Mouse (Mus musculus) lung, embryonic 15.5 days (tissue): ENCODE results near the gene Kctd20. TPM values are rescaled to one million over a fixed set of nuclear protein-coding genes. Genes with fewer than 3 reads are reported as not detected.

ENCODE experiments used
- ATAC-seq: fragments of 200-750 bp; cut with Nextera tagmentation; 2 replicates; pipeline ENCODE4 v1.8.0; 2017; ENCODE audit warnings: moderate number of reproducible peaks, borderline replicate concordance; ENCODE audit not compliant: low FRiP score, low TSS enrichment; ENCODE audit errors: extremely low read depth
- H3K27ac ChIP-seq: fragments of 300-500 bp; sonication (generic); 2 replicates; pipeline ENCODE4 v1.5.1; 2015; ENCODE audit warnings: moderate library complexity, mild to moderate bottlenecking, inconsistent platforms
- H3K27me3 ChIP-seq: fragments of 300-500 bp; sonication (generic); 2 replicates; pipeline ENCODE4 v1.6.1; 2015; ENCODE audit warnings: inconsistent platforms
- H3K36me3 ChIP-seq: fragments of 300-500 bp; sonication (generic); 2 replicates; pipeline ENCODE4 v1.6.1; 2015; ENCODE audit warnings: inconsistent platforms
- H3K4me1 ChIP-seq: fragments of 300-500 bp; sonication (generic); 2 replicates; pipeline ENCODE4 v1.6.1; 2015; ENCODE audit warnings: inconsistent platforms
- H3K4me2 ChIP-seq: fragments of 300-500 bp; sonication (generic); 2 replicates; pipeline ENCODE4 v1.6.1; 2015; ENCODE audit warnings: inconsistent platforms, mild to moderate bottlenecking, moderate library complexity
- H3K4me3 ChIP-seq: fragments of 300-500 bp; sonication (generic); 2 replicates; pipeline ENCODE4 v1.5.1; 2015; ENCODE audit warnings: mild to moderate bottlenecking, inconsistent platforms
- H3K9ac ChIP-seq: fragments of 300-500 bp; sonication (generic); 2 replicates; pipeline ENCODE4 v1.6.1; 2015; ENCODE audit warnings: inconsistent platforms
- H3K9me3 ChIP-seq: fragments of 300-500 bp; sonication (generic); 2 replicates; pipeline ENCODE4 v1.6.1; 2016; ENCODE audit warnings: inconsistent platforms
- WGBS: fragments of 180-500 bp; shearing (Covaris S2); methylation state at CpG from one replicate; pipeline ENCODE4 v1.1.7; 2015; 5-methylcytosine and 5-hydroxymethylcytosine counted together
- polyA plus RNA-seq: library from polyadenylated mRNA; unstranded; fragments of >200 nt; fragmentation: Nextera tagmentation; extraction: Ambion mirVana; gene quantifications from 2 replicates; pipeline ENCODE4 v1.2.1, GENCODE M21; 2015

The Kctd20 gene
- polyA plus RNA-seq, 1 experiment from 2014 or later, result 85.2 TPM

DNA sequence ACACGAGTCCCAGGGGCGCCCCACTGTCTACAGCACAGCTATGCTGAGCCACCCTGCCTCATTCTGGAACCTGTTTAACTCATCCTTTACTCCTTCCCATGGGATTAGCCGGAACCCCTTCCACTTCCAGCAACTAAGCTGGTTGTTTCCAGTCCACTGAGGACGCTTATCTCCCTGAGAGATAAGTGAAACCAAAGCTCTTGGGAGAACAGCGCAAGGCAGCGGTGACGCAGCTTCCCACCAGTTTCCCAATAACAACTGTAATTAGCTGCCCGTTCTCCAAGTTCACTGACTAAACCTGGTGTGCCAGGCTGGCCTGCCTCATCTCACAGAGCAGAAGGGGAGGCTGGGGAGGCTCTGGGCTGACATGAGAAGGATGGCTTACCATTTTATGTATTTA is 30.7 kb upstream of the Kctd20 start:
- Histone ChIP-seq H3K36me3 (no peaks in the 10 kb centered on the region), H3K4me3 (no peak overlapping the region), H3K27ac (no peak overlapping the region), H3K9ac (no peak overlapping the region), H3K4me1 (no peaks in the 10 kb centered on the region), H3K9me3 (no peaks in the 10 kb centered on the region), H3K4me2 (no peak overlapping the region), H3K27me3 (no peaks in the 10 kb centered on the region)
- no peak for ATAC-seq
- 59% methylated on average over 8 of the region's 8 CpGs for WGBS

DNA sequence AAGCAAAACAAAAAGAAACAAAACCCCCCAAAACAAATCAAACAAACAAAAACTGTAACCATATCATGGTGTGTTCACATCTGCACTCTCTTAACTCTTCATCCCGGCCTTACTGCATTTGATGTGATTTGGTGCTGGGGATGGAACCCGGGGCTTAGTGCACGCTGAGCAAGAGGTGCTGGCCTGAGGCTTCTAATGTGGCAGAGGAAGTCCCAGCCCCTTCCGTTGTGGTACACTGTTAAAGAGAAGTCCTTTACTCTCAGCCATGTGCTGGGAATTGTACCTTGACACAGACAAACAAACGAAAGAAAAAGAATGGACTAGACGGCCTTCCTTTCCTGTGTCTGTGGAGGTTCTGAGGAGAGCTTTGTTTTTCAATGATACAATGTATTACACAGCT is 29.7 kb upstream of the Kctd20 start:
- Histone ChIP-seq H3K27me3 (no peaks in the 10 kb centered on the region), H3K9ac (no peak overlapping the region), H3K27ac (no peak overlapping the region), H3K4me3 (no peak overlapping the region), H3K36me3 (no peaks in the 10 kb centered on the region), H3K4me1 (no peaks in the 10 kb centered on the region; the same call in 1 of the 2 replicates), H3K4me2 (no peak overlapping the region), H3K9me3 (no peaks in the 10 kb centered on the region)
- no peak for ATAC-seq
- 49% methylated on average over 6 of the region's 6 CpGs for WGBS

DNA sequence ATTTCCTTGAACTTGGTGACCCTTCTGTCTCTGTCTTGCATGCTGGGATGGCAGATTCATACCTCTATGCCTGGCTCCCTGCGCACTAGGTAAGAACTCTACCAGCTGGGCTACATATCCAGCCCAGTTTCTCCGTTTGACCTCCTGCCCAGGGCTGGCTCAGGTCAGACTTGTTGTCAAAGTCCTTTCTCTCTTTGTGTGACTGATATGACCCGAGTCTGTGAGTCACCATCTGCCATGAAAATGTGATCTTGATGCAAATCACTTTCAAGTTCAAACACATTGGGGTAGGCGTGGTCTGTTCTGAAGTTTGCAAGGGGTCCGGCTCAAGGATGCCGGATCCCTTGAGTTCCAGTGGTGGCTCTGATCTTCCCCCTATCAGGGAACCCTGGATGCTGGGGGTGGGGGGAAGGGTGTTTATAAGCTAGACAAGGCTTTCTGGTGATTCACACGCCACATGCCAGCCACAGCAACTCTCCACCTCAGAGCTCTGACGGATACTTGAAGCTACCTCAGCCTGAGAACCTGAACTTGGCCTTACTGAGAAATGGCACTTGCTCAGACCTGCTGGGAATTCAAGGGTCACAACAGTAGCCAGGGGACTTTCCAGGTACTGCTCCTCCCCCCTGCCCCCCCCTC is 26.7 kb upstream of the Kctd20 start:
- H3K9me3 ChIP-seq, result no peaks in the 10 kb centered on the region
- WGBS, result 70% methylated on average over 8 of the region's 8 CpGs
- no peak overlapping the region for H3K4me3 ChIP-seq
- ATAC-seq, result no peak
- no peaks in the 10 kb centered on the region for H3K27me3 ChIP-seq
- H3K36me3 ChIP-seq, result no peaks in the 10 kb centered on the region
- H3K4me1 ChIP-seq, result peaks cover 4% of the 10 kb centered on the region
- no peak overlapping the region for H3K27ac ChIP-seq
- no peak overlapping the region for H3K4me2 ChIP-seq
- H3K9ac ChIP-seq, result no peak overlapping the region

DNA sequence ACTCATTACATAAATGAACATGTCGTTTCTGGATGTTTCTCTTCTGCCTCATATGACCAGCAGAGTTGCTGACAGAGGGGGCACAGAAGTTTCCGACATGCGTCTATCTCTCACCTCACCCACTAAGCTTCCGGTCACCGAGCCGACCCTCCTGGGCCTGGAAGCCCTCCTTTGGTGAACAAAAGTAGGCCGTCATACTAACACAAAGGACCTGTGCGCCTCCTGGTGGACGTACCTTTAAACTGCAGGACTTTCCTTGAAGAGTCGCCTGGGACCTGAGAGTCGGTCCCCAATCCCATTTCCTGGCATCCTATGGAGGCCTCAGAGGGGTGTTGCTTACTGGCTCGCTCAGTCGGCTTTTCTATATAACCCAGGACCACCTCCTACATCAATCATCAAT is 25.4 kb upstream of the Kctd20 start:
- peaks cover 16% of the 10 kb centered on the region for H3K4me1 ChIP-seq
- peak overlapping the region; percentile 28; the same call in 1 of the 2 replicates for H3K4me2 ChIP-seq
- no peak overlapping the region for H3K9ac ChIP-seq
- no peaks in the 10 kb centered on the region for H3K36me3 ChIP-seq
- WGBS, result 12% methylated on average over 13 of the region's 13 CpGs
- H3K4me3 ChIP-seq, result no peak overlapping the region
- no peak for ATAC-seq
- H3K27ac ChIP-seq, result no peak overlapping the region
- H3K9me3 ChIP-seq, result no peaks in the 10 kb centered on the region
- H3K27me3 ChIP-seq, result no peaks in the 10 kb centered on the region

DNA sequence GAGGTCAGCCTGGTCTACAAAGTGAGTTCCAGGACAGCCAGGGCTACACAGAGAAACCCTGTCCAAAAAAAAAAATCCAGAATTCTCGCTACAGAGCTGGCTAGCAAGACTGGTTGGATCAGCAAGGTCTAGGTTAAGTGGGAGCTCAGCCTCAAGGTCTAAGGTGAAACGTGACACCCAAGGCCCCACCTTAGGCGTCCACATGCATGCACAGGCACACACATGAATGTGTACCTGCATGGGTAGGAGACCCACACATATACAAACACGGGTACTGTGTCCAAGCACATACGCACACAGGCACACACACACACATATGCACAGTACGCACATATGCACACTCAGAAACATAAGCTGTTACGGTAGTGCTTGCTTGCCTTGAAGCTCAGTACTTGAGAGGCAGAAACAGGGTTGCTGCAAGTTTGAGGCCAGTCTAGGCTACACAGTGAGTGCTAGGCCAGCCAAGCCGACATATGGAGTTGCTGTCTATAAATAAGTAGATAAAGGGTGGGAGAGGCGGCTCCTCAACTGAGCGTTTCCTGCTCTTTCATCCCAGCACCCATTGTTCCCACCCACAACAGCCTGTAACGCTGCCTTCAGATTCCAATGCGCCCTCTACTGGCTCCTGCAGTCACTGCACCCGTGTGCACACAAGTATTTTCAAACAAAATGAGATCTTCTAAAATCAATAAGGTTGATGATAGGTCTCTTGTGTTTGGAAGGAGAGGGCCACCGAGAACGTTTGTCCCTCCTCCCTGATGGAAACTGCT is 24.7 kb upstream of the Kctd20 start:
- H3K4me3 ChIP-seq, result no peak overlapping the region
- H3K36me3 ChIP-seq, result no peaks in the 10 kb centered on the region
- 40% methylated on average over 15 of the region's 15 CpGs for WGBS
- no peak overlapping the region for H3K9ac ChIP-seq
- peaks cover 18% of the 10 kb centered on the region for H3K4me1 ChIP-seq
- no peak for ATAC-seq
- no peaks in the 10 kb centered on the region for H3K27me3 ChIP-seq
- H3K27ac ChIP-seq, result no peak overlapping the region; the same call in 1 of the 2 replicates
- H3K4me2 ChIP-seq, result no peak overlapping the region
- H3K9me3 ChIP-seq, result no peaks in the 10 kb centered on the region

DNA sequence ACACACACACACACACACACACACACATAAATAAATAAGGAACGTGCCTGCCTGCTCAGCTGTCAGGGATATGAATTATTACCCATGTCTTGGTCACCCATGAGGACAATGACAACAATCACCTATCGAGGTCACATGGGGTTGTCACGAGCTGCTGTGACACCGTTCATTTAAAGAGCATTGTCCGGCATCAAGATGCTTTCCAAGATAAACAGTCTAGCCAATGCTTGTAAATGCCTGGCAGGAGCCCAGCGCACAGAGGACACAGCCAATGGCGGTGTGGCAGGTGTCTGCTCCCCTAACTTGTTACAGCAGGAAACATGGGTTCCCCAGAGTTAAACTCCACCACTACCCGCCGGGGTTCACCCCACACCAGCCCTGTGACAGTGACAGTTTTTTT is 23.7 kb upstream of the Kctd20 start:
- H3K9me3 ChIP-seq, result no peaks in the 10 kb centered on the region
- WGBS, result 55% methylated on average over 9 of the region's 9 CpGs
- H3K4me2 ChIP-seq, result no peak overlapping the region
- peaks cover 18% of the 10 kb centered on the region for H3K4me1 ChIP-seq
- H3K9ac ChIP-seq, result no peak overlapping the region
- no peak overlapping the region for H3K4me3 ChIP-seq
- H3K27ac ChIP-seq, result no peak overlapping the region
- no peak for ATAC-seq
- H3K27me3 ChIP-seq, result no peaks in the 10 kb centered on the region
- no peaks in the 10 kb centered on the region for H3K36me3 ChIP-seq

DNA sequence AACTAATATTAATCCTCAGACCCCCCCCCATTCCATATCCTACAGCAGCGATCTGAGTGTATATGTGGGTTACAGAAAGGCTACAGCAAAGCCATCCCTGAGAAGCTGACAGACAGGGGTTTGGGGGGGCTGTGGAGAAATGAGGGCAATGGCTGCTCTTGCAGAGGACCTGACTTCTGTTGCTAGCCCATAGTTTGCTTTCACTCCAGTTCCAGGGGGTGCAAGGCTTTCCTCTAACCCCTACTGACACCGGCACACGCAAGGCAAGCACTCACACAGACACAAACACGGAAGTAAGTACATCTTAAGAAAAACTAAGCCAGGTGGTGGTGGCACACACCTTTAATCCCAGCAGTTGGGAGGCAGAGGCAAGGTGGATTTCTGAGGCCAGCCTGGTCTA is 22.4 kb upstream of the Kctd20 start:
- no peak overlapping the region for H3K27ac ChIP-seq
- no peak overlapping the region for H3K4me2 ChIP-seq
- 84% methylated on average over 4 of the region's 4 CpGs for WGBS
- H3K9ac ChIP-seq, result no peak overlapping the region
- H3K4me1 ChIP-seq, result peaks cover 18% of the 10 kb centered on the region
- no peak overlapping the region for H3K4me3 ChIP-seq
- no peaks in the 10 kb centered on the region for H3K27me3 ChIP-seq
- no peak for ATAC-seq
- no peaks in the 10 kb centered on the region for H3K9me3 ChIP-seq
- no peaks in the 10 kb centered on the region for H3K36me3 ChIP-seq

DNA sequence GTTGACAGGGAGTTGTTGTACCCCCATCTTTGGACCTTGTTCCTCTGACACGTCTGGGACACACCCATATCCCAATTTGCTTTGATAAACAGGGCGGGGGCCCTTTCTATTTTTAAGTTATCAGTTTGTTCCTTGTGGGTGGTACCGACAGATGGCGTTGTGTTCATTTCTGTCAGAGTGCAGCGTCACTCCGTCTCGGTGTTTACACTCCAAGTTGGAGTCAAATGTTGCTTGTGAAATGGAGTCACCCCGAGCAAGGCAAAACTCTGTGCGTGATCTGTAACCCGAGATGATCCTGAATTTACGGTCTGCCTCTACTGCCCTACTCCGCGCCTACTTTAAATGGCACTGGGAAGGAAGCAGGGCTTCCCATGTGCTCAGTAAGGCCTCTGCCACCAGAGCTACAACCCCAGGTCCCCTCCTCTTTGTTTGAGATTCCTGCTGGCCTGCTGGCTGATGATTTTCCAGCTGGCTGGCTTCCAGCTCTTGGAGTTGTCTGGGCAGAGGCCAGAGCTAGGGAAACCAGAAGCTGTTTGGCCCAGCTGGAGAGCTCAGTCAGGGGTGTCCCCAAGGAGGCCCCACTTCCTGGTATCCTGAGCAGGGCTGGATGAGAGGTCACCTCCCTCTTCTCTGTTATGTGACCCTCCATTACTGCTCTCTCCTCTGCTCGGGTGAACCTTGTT is 21.2 kb upstream of the Kctd20 start:
- H3K27ac ChIP-seq, result peak overlapping the region; percentile 90
- H3K4me1 ChIP-seq, result peaks cover 18% of the 10 kb centered on the region
- peak overlapping the region; percentile 47 for H3K4me2 ChIP-seq
- H3K9ac ChIP-seq, result no peak overlapping the region
- H3K4me3 ChIP-seq, result no peak overlapping the region; the same call in 1 of the 2 replicates
- ATAC-seq, result peak; percentile 88
- WGBS, result 3% methylated on average over 14 of the region's 14 CpGs
- H3K36me3 ChIP-seq, result no peaks in the 10 kb centered on the region
- no peaks in the 10 kb centered on the region for H3K27me3 ChIP-seq
- H3K9me3 ChIP-seq, result no peaks in the 10 kb centered on the region

DNA sequence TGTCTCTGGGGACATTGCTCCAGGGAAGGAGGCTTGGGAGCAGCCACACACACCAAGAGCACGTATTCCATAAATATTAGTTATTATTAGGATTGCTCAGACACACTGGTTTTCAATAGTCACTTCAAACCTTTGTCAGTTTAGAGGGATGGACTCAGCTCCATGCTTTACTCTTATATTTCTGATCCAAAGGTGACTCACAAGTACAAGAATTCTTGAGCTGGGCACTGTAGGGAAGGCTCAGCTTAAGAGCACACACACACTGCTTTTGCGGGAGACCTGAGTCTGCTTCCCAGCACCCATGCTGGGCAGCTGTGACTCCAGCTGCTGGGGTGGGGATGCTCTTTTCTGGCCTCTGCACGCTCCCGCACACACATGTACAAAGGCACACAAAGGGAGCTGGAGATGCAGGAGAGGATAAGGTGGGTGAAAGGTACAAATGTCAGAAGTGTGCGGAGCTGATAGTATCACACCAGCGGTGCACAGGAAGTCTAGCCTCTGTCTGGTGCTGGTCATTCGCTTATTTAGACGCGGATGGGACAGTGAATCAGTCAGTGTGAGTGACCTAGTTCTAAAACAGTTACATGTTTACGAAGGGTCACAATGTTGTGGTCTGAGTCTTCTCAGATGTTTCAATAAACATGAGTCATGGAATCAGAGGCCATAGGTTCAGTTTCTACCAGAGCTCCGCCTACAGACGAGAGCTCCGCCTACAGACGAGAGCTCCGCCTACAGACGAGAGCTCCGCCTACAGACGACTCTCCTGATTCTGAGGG is 20.1 kb upstream of the Kctd20 start:
- H3K4me2 ChIP-seq, result no peak overlapping the region
- no peak for ATAC-seq
- no peaks in the 10 kb centered on the region for H3K36me3 ChIP-seq
- peaks cover 18% of the 10 kb centered on the region for H3K4me1 ChIP-seq
- H3K9ac ChIP-seq, result no peak overlapping the region
- no peaks in the 10 kb centered on the region for H3K9me3 ChIP-seq
- H3K27ac ChIP-seq, result peak overlapping the region; percentile 90
- no peaks in the 10 kb centered on the region for H3K27me3 ChIP-seq
- H3K4me3 ChIP-seq, result no peak overlapping the region
- 82% methylated on average over 18 of the region's 18 CpGs for WGBS

DNA sequence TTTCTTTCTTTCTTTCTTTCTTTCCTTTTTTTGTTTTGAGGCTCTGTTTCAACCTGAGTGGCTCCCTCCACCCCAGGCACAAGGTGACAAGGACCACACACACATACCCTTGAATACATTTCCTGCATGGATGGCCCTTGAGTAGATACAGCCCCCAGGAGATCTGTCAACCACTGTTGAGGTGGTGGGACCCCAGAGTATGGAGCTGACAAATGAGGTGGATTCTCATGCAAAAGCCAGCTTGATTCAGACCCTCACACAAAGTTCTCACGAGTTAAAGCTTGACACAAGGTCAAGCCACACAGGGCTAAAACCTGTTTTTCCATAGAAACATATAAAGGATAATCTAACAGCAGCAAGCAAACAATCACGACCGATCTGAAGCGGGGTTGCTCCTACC is 19.5 kb upstream of the Kctd20 start:
- no peak overlapping the region for H3K9ac ChIP-seq
- no peaks in the 10 kb centered on the region for H3K36me3 ChIP-seq
- H3K27ac ChIP-seq, result no peak overlapping the region
- WGBS, result 76% methylated on average over 4 of the region's 4 CpGs
- no peak overlapping the region for H3K4me3 ChIP-seq
- H3K4me1 ChIP-seq, result peaks cover 18% of the 10 kb centered on the region
- no peak for ATAC-seq
- no peaks in the 10 kb centered on the region for H3K27me3 ChIP-seq
- no peak overlapping the region for H3K4me2 ChIP-seq
- no peaks in the 10 kb centered on the region for H3K9me3 ChIP-seq

DNA sequence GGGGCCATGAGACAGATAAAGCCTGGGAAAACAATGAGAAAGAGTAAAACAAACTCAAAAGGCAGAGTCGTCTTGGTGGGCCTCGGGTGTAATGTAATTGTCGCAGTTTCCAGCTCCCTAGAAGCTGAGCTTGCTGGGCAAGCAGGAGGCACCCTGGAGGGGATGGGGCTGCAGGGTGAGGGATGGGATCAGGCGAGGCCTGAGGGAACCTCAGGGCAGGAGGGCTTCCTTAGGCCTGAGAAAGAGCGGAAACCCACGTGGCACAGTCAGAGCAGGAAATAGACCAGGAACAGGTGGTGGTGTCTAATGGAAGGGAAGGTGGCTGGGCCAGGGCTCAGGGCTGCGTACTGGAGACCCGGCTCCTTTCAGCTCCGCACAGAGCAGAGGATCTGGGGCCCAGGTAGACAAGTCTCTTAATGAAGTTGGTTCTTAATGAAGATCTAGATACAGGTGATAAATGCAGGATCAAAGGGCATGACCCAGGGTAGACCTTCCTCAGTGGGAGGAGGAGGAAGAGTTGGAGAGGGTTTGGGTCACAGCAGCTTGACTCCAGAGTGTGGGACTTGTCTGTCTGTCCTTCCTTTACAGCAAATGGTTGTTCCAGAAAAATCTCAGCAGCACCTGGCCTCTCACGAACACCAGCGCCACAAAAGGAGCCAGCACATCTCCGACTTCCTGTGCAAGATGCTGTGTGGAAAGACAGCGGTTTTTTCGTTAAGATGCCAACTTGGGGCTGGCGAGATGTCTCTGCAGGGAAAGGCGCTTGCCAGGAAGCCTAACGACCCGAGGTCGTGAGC is 17.4 kb upstream of the Kctd20 start:
- 65% methylated on average over 19 of the region's 19 CpGs for WGBS
- Histone ChIP-seq H3K4me1 (peaks cover 18% of the 10 kb centered on the region), H3K9me3 (no peaks in the 10 kb centered on the region), H3K36me3 (no peaks in the 10 kb centered on the region), H3K27me3 (no peaks in the 10 kb centered on the region), H3K4me3 (no peak overlapping the region), H3K9ac (no peak overlapping the region), H3K4me2 (no peak overlapping the region), H3K27ac (no peak overlapping the region)
- ATAC-seq, result no peak
